Mouse (Mus musculus): ENCODE data around the gene Msi2. TPM values are rescaled to one million over a fixed set of nuclear protein-coding genes. Genes with fewer than 3 reads are reported as not detected.

Gene Msi2
- polyA plus RNA-seq, 1 experiment from 2014 or later, result 25.3 TPM

DNA sequence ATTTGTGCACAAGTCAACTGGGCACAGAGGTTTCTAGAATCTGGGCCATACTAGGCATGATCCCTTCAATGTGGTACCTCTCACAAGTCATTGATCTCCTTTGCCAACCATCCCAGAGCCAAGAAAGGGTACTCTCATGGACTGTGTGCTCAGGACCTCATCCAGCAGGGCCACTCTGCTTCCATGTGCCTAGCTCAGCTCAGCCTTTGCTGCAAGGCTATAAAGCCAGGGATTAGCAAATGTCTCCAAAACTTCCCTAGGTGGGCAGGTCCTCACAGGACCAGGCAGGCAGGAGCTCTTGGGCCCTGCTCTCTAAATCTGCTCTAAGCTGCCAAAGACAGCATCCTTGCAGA lies 193.9 kb downstream of the Msi2 start:
- Histone ChIP-seq H3K27me3 (ENCODE audit: low read depth, poor library complexity, severe bottlenecking) (no peaks in the 10 kb centered on the region), H3K36me3 (peaks cover 28% of the 10 kb centered on the region), H3K4me3 (no peak overlapping the region), H3K27ac (replicated peaks) (peak overlapping the region; percentile 77), H3K9me3 (replicated peaks) (no peaks in the 10 kb centered on the region), H3K4me1 (peaks cover 93% of the 10 kb centered on the region)
- no peak for DNase-seq (ENCODE audit: low spot score)

DNA sequence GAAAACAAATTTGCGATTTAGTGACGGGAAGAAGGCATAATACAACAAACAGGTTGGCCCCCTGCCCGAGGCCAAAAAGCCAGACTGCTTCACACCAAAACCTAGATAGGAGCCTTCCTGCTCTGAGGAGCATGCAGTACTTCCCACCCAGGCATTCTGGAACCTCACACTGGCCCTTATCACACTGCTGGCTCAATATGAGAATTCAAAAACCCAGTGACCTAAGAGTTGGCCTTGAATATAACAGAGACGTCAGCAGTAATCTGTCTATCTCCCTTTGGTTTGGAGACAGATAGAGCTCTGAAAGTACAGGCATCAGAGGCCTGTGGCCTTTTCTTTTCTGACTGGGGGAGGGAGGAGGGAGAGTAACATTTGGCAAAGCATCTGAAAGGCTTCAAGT lies 194.4 kb downstream of the Msi2 start:
- no peak for DNase-seq (ENCODE audit: low spot score)
- Histone ChIP-seq H3K36me3 (peaks cover 31% of the 10 kb centered on the region), H3K27me3 (ENCODE audit: low read depth, poor library complexity, severe bottlenecking) (no peaks in the 10 kb centered on the region), H3K4me3 (no peak overlapping the region), H3K4me1 (peaks cover 90% of the 10 kb centered on the region), H3K27ac (replicated peaks) (peak overlapping the region; percentile 77), H3K9me3 (replicated peaks) (no peaks in the 10 kb centered on the region)
- WGBS, result 60% methylated on average over 4 of the region's 4 CpGs

DNA sequence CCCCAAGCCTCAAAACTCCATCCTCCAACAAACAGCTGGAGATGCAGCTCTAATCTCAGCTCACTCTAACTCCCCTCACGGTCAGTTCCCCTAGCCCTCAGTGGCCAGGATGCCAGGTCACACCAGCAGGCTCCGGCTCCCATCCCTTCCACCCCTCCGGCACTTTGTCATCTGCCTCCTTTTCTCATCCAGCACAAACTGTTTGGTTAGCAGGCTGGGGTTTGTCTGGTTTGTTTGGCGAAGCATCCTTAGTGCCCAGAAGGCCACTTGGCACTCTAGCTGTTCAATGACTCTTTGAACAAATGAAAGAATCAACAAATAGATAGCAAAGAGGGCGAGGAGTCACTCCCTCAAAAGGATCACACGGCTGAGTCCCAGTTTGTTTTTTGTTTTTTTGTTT lies 194.8 kb downstream of the Msi2 start:
- H3K27ac ChIP-seq (replicated peaks), result peak overlapping the region; percentile 77
- DNase-seq (ENCODE audit: low spot score), result no peak
- peaks cover 35% of the 10 kb centered on the region for H3K36me3 ChIP-seq
- 67% methylated on average over 6 of the region's 6 CpGs for WGBS
- H3K4me1 ChIP-seq, result peaks cover 86% of the 10 kb centered on the region
- H3K9me3 ChIP-seq (replicated peaks), result no peaks in the 10 kb centered on the region
- no peaks in the 10 kb centered on the region for H3K27me3 ChIP-seq (ENCODE audit: low read depth, poor library complexity, severe bottlenecking)
- no peak overlapping the region for H3K4me3 ChIP-seq

DNA sequence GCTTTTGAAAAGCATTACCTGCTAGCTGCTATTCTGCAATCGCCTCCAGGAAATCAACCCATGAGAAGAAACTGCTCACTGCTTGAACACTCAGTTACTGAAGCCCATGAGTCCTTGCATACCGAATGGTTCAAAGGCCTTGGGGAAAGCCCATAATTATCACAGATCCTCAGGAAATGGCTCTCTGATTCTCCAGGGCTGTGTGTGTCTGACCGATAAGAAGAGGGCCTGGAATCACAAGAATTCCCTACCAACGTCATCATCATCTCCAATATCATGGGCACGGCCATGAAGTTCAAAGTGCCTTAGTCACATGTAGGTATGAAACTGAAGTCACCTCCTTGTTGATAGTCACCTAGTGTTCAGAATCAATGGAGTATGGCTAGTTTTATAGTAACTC lies 196.2 kb downstream of the Msi2 start:
- Histone ChIP-seq H3K27ac (replicated peaks) (no peak overlapping the region; the same call in 1 of the 2 replicates), H3K27me3 (ENCODE audit: low read depth, poor library complexity, severe bottlenecking) (no peaks in the 10 kb centered on the region), H3K36me3 (peaks cover 45% of the 10 kb centered on the region), H3K4me1 (peaks cover 80% of the 10 kb centered on the region), H3K9me3 (replicated peaks) (no peaks in the 10 kb centered on the region), H3K4me3 (no peak overlapping the region)
- no peak for DNase-seq (ENCODE audit: low spot score)
- 92% methylated on average over 5 of the region's 5 CpGs for WGBS

DNA sequence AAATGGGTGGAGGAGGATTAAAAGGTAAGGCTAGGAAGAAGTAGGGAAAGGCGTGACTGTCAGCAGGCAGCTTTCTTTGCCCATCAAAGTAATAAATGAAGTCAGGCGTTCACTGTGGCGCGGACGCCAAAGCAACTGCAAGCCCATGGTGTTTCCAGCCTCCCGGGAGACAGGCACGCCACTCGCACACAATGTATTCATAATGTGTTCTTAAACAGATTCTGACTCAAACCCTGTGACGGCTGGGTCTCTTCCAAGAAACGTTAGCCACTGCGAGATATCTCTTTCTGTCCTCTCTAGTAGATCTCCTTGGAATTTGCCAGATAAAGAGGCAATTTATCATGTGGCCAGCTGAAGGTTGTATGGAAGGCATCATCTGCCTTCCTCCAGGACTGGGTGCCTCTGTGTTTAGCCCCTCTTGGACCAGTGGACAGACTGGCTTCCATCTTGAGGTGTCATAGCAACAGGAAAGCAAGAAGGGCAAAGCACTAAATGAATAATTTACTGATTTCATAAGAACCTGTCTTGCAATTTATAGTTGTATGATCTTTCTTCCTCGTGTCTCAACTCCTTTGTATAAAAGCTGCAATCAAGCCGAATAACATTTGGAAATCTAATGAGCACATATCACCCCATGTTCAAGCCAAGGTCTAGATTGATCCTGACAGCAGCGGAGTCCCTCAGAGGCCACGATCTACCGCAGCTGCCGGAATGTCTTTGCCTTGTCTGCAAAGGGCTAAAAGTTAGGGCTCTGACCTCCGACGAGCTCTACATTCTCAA lies 197.2 kb downstream of the Msi2 start:
- Histone ChIP-seq H3K27me3 (ENCODE audit: low read depth, poor library complexity, severe bottlenecking) (no peaks in the 10 kb centered on the region), H3K9me3 (replicated peaks) (no peaks in the 10 kb centered on the region), H3K4me1 (peaks cover 80% of the 10 kb centered on the region), H3K4me3 (no peak overlapping the region), H3K27ac (replicated peaks) (peak overlapping the region; percentile 69; the same call in 1 of the 2 replicates), H3K36me3 (peaks cover 45% of the 10 kb centered on the region)
- no peak for DNase-seq (ENCODE audit: low spot score)
- 83% methylated on average over 19 of the region's 19 CpGs for WGBS

DNA sequence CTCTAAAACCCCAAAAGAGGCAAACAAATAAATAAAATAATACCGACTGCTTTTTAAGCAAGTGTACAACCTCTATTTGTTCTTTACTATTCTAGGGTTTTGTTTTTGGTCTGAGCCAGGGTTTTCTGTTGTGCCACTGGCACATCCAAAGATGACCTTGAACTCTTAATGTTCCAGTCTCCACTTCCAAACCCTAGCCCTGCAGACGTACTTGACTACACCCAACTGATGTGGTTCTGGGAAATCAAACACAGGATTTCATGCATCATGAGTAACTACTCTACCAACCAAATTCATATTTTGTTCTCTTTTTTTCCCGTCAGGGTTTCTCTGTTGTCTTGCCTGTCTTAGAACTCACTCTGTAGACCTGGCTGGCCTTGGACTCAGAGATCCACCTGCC lies 200.0 kb downstream of the Msi2 start:
- DNase-seq (ENCODE audit: low spot score), result no peak
- Histone ChIP-seq H3K36me3 (peaks cover 63% of the 10 kb centered on the region), H3K4me3 (no peak overlapping the region), H3K27ac (replicated peaks) (0 out of 2 replicates have a peak overlapping the region, but pooled peaks have one; percentile 38), H3K27me3 (ENCODE audit: low read depth, poor library complexity, severe bottlenecking) (no peaks in the 10 kb centered on the region), H3K9me3 (replicated peaks) (no peaks in the 10 kb centered on the region), H3K4me1 (peaks cover 80% of the 10 kb centered on the region)
- WGBS, result 95% methylated on average over 3 of the region's 3 CpGs

DNA sequence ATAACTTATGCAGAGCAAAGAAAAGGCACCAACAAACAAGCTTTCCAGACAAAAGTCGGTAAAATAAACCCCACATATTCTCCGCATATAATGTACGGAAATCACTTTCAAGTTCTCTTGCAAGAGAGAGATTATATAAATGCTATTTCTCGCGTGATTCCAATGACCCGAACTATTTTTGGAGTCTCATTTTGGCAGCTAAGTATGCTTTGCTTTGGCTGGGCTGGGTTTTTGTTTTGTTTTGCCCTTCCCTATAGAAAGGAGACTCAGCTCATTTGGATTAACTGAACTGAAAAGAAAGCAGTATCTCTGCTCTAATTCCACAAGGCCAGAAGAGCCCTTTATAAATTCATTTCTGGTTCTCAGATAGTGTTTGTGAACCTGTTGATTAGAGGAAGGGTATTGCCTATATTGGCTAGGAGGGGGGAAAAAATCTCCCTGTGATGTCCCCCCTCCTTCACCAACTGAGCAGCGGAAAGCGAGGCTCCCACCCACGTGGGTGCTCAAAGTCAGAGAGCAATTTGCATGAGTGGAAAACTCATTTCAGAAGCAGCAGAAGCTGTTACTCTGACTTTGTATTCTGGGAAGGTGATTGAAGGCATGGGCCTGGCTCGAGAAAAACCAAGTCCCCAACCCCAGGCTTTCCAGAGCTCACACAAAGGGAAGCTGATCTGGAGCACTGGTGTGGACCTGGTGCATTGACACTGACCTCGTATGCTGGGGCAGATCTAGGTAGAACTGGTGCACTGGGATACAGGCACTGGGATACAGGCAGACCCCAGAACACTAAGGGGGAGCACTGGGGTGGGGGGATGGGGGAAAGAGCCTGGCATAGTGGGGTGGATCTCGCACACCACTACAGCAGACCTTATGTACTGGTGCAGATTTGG lies 201.5 kb downstream of the Msi2 start:
- DNase-seq (ENCODE audit: low spot score), result no peak
- Histone ChIP-seq H3K4me1 (peaks cover 80% of the 10 kb centered on the region), H3K4me3 (no peak overlapping the region), H3K27ac (replicated peaks) (peak overlapping the region; percentile 83), H3K36me3 (peaks cover 56% of the 10 kb centered on the region), H3K27me3 (ENCODE audit: low read depth, poor library complexity, severe bottlenecking) (no peaks in the 10 kb centered on the region), H3K9me3 (replicated peaks) (no peaks in the 10 kb centered on the region)
- 55% methylated on average over 12 of the region's 12 CpGs for WGBS

DNA sequence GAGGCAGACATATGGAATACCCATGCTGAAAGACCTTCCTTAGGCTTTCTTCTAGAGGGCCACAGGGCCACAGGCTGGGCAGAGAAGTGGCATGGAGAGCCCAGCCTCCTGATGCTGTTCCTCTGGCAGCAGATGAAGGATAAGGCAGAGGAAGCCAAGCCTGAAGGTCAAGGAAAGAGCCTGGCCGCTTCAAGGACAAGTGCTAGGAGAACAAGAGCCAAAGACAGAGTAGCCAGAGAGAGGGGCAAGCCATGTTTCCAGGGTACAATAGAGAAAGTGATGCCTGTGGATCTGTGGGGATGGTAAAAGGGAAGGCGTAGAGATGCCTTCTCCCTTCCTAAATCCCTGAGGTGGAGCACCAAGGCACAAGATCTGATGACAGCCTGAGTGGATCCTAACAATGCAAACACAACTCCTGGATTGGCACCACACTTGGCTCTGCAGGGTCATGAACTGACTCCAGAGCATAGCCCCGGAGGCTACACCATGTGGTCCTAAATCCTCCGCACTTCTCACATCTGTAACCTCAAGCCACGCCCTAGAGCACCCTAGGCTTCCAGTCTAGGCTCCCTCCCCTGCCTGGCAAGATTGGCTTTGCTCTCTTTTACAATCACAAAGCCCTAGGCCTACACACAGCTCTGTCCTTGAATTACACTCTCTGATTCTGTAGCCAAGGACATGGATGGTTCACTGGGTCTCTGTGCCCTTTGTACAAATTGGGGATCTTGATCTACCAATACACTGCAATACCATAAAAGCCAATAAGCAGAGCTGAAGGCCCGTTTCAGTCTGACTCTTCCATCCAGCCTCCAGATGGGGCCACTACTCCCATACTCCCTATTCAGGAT lies 202.4 kb downstream of the Msi2 start:
- Histone ChIP-seq H3K36me3 (peaks cover 50% of the 10 kb centered on the region), H3K4me1 (peaks cover 80% of the 10 kb centered on the region), H3K27me3 (ENCODE audit: low read depth, poor library complexity, severe bottlenecking) (no peaks in the 10 kb centered on the region), H3K9me3 (replicated peaks) (no peaks in the 10 kb centered on the region), H3K27ac (replicated peaks) (peak overlapping the region; percentile 83), H3K4me3 (no peak overlapping the region)
- 67% methylated on average over 6 of the region's 6 CpGs for WGBS
- DNase-seq (ENCODE audit: low spot score), result no peak

DNA sequence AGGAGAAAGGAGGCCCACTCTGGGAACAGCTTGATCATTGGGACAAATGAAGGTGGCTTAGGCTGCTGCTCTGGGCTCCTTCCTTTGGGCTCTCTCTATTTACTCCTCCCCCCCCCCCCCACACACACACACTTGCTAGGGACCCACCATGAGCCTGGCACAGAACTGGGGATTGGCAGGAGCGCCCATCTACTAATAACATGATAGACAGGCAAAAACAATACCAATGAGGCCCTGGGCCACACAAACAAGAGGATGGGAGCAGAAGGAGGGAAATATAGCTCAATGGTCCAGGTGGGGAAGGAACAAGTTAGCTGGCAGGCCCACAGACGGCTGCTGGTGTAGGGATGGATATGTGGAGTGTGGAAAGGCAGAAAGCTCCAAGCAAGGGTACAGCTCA lies 203.0 kb downstream of the Msi2 start:
- Histone ChIP-seq H3K27me3 (ENCODE audit: low read depth, poor library complexity, severe bottlenecking) (no peaks in the 10 kb centered on the region), H3K4me1 (peaks cover 80% of the 10 kb centered on the region), H3K9me3 (replicated peaks) (no peaks in the 10 kb centered on the region), H3K4me3 (no peak overlapping the region), H3K36me3 (peaks cover 46% of the 10 kb centered on the region), H3K27ac (replicated peaks) (peak overlapping the region; percentile 83)
- 94% methylated on average over 2 of the region's 2 CpGs for WGBS
- DNase-seq (ENCODE audit: low spot score), result no peak

DNA sequence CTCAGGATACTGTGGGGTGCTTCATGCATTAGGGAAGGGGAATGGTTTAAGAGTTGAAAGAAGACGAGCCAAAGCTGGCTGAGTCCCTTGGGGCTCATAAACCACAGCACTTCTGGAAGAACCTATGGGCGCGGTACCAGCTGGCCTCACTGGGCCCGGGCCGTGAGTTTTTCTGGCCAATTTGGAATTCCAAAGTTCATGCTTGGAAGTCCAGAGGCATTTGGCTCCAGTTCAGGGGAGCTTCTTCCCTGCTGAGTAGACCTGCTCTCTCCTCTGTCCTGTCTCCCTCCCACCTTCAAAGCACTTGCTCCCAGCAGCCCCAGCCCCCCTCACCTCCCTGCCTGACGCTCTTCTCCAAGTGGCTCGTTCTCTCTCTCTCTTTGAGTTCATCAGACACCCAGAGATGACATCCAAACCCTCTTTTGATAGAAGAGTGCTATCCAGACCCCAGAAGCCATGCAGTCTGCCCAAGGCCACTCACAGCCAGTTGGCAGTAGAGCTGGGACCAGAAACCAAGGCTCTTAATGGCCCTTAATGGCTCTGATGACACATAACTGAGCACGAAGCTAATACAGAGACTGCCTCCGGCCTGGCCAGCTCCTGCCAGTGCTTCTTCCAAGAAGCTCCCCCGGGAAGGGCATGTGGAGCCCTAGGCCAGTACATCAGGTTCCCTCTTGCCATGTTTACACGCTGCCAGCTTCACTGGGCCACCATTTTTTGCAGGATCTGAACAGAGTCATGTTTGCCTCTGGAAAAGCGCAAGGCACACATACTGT lies 204.0 kb downstream of the Msi2 start:
- H3K36me3 ChIP-seq, result peaks cover 41% of the 10 kb centered on the region
- DNase-seq (ENCODE audit: low spot score), result no peak
- WGBS, result 93% methylated on average over 12 of the region's 12 CpGs
- H3K9me3 ChIP-seq (replicated peaks), result no peaks in the 10 kb centered on the region
- H3K27me3 ChIP-seq (ENCODE audit: low read depth, poor library complexity, severe bottlenecking), result no peaks in the 10 kb centered on the region
- peaks cover 88% of the 10 kb centered on the region for H3K4me1 ChIP-seq
- peak overlapping the region; percentile 83 for H3K27ac ChIP-seq (replicated peaks)
- H3K4me3 ChIP-seq, result no peak overlapping the region

DNA sequence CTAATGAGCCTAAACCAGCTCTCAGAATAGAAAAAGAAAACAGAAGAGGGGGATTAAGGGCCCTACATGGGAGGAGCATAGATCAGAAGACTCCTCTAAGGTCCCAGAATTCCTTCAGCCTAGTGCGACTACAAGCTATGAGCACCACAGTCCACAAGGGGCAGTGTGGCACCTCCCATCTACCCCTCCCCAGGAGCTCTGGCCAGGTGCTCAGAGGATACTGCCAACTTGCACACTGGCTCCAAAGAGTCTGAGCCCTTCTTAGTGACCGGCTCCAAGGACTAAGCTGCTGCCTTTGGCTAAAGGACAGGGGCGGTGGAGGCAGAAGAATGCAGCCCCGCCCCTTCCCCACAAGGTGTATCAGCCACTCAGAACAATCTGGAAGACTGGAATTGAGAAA lies 205.7 kb downstream of the Msi2 start:
- H3K4me3 ChIP-seq, result no peak overlapping the region
- H3K27ac ChIP-seq (replicated peaks), result peak overlapping the region; percentile 82
- DNase-seq (ENCODE audit: low spot score), result peak; percentile 47
- no peaks in the 10 kb centered on the region for H3K27me3 ChIP-seq (ENCODE audit: low read depth, poor library complexity, severe bottlenecking)
- H3K9me3 ChIP-seq (replicated peaks), result no peaks in the 10 kb centered on the region
- WGBS, result 24% methylated on average over 4 of the region's 4 CpGs
- peaks cover 32% of the 10 kb centered on the region for H3K36me3 ChIP-seq
- peaks cover 98% of the 10 kb centered on the region for H3K4me1 ChIP-seq
